Mouse (Mus musculus) activated CD4-positive, CD25-positive, alpha-beta regulatory T cell, adult 4 months (primary cell): ENCODE results near the gene Mcidas. TPM values are rescaled to one million over a fixed set of nuclear protein-coding genes. Genes with fewer than 3 reads are reported as not detected.

Experiments used
- ATAC-seq: one replicate; pipeline ENCODE4 v1.8.0; 2017
- polyA plus RNA-seq, 2 experiments: library from polyadenylated mRNA; unstranded; fragments of 100-300 nt; shearing (Covaris generic); gene quantifications; one replicate each; pipeline ENCODE4 v1.2.1; 2017

Mcidas gene
- under 1 TPM in 1 of 2 experiments, not detected in 1; 0.13 TPM for polyA plus RNA-seq

DNA sequence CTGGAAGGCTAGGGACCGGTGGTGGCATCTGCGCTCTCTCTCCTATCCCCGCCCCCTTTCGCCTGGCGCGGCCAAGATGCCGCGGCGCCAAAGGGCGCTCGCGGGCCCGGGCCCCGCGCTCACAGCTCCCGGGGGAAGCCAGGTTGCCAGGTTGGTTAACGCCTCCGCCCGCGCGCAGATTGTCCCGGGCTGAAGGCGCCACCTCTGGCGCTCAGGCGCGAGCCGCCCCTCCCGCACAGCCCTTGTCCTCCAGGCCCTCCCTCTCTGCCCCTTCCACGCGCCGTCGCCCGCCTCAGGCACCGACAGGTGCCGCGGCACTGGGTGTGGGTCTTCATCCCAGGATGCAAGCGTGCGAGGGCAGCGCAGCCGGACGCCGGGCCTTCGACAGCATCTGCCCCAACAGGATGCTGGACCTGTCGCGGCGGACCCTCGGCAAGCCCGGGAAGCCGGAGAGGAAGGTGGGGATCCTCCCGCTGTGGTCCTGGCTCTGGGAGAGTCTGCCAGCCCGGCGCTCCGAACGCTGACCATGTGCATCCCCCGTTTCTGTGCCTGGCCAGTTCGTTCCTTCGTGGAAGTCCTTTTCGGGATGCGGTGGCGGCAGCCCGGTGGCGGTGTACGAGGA lies at the start of gene Mcidas:
Gene Mcidas, plus strand, starts transcription at position 315 of the 622 bp plus-strand sequence.
- ATAC-seq = peak; percentile 28

DNA sequence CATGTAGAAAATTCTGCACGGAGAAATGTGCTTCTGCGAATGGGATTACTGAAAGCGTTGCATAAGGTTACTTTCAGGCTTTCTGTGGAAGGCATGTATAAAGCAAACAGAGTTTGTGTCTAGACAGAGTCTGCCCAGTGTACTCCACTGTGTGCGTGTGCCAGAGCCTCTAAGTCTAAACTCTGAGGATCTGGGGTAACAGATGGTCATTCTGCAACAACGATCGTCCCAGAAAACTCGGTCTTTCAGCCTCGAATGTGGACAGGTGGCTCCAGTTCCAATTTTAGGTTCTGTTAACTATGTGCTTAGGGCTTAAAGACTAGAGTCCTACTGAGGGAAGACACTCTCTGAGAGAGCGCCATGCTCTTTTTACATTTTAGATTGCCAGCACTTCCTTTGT lies 48.3 kb upstream of the Mcidas start:
- ATAC-seq = no peak

DNA sequence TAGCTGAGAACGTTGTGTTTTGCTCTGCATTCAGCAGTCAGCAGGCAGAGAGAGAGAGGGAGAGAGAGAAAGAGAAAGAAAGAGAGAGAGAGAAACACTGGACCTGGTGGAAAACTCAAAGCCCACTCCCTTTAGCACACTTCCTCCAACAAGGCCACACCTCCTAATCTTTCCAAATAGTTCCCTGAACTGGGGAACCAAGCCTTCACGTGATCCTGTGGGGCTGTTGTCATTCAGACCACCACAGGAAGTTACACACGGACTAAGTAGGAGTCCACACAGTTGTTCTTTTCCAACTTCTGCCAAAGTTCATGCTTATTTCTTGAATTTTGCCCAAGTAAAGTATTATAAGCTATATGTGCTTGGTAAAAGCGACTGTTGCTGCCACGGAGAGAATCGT lies 47.7 kb upstream of the Mcidas start:
- ATAC-seq = no peak

DNA sequence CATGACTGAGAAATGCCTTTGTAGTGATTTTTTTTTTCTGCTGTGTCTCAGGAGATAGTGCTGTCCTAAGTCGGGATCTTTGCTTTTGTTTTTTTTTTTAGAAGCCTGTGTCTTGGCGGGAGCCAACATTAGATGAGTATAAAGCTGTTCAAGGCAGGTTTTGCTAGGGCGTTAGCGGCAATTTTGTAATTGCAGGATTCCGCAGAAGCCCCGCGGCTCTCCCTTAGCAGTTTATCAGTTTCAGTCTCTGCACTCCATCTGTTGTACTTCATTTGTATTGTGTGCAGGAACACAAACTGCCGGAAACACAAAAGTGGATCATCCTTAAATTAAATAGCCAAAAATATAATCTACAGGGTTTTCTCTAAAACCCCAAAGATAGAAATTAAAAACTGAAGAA lies 39.6 kb upstream of the Mcidas start:
- ATAC-seq = no peak

DNA sequence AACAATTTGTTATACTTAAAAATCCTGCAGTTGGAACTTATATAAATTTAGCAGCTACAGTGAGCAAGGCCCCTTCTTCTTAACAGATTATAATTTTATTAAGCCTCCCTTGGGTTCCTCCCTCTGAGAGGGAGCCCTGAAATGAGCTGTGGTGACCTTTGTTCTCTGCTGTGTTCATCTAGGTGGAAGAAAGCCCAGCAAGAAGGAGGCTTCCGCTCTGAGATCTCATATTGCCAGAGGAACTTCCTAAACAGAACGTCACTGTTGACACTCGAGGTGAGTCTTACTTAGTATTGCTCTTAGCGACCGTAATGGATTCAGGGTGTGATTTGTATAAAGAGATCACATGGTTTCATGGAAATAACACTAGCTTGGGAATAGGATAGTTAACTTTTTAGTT lies 30.6 kb upstream of the Mcidas start:
- ATAC-seq = no peak

DNA sequence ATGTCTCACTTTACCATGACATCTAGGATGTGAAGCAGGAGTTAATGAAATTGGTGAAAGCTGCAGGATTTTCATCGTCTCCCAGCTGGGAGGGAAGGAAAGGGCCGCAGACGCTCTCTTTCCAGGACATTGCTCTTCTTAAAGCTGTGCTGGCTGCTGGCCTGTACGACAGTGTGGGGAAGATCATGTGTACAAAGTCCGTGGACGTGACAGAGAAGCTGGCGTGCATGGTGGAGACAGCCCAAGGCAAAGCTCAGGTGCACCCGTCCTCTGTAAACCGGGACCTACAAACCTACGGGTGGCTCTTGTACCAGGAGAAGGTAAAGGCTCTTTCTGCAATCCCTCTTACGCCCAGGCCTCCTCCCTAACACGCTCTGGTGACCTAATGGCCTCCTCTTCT lies 29.2 kb upstream of the Mcidas start:
- ATAC-seq = no peak

DNA sequence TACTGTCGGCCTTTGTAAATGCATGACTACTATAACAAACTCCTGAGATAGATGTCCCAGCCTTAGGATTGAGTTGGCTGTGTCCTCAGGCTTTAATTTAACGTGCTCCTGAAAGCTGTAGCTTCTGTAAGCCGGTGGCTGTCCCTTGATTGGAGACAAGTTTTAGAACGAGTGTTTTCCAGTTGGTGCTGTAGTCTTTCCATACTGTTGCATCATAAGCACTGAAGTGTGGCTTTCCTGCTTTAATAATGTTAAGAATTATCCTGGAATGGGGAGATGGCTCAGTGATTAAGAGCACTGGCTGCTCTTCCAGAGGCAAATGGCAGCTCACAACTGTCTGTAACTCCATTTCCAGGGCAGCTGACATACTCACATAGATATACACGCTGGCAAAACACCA lies 26.4 kb upstream of the Mcidas start:
- no peak for ATAC-seq

DNA sequence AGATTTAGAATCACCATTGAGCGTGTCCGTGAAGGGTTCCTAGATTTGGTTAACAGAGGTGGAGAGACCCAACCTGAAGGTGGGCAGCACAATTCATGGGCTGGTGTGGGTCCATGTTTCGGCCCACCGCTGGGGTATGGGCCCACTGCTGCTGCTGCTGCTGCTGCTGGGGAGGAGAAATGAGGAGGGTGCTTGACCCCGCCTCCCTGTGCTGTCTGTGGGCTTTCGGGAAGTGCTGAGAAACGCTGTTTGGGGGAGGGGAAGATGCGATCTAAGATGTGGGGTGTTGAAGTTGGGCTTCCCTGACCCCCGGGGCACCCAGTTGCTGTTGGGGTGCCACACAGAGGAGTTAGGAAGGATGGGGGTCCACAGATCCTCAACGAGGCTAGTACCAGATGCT lies 16.9 kb upstream of the Mcidas start:
- ATAC-seq = no peak

DNA sequence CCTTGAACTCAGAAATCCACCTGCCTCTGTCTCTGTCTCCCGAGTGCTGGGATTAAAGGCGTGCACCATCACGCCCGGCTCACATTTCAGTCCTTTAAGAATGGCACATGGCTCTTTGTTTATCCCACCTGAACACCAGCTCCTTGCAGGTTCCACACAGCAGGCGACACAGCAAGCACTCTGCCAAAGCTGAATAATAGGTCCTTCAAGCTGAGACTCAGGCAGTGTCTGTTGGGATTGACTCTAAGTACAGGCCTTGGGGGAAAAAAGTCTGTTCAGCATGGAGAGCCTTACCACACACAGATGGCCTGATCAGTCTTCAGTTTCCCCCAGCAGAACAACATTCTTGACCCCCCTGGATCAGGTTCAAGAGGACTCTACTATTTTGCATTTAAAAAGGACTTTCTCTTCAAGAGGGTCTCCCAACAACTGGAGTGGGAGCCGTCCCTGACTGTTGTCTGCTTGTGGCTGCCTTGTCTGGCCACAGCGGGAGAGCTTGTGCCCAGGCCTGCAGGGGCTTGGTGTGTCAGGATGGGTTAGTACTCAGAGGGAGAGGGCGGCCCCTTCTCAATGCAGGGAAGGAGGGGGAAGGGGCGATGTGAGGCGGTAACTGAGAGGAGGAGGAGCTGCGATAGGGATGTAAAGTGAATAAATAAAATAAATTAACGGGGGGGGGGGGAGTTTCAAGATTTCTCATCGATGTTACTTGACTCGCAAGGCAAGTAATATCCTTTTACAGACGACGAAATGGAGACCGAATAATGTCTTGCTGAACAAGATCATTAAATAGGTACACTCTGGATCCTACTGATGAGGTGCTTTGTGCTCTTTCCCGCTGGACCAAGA lies 7.8 kb upstream of the Mcidas start:
- ATAC-seq = no peak

DNA sequence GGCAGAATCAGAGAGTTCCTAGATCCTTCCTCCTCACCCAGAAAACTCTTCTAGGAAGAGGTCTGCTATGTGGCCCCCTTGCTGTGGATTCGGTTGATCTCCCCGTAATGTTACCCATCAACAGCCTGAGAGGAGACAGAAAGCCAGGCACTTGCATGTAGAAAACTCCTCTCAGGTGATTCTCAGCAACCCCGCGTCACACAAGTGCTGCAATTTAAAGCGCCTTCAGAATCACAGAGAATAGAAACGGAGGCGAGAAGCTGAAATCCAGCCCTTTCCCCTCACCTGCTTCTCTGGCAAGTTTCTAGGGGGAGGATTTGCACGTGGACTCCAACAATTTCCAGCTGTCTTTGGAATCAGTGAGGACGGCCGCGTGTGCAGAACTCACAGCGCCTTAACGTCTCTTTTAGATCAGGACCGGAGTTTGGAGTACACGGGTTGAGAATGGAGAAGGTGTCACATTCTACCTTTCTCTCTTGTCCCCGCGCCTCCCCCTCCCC lies 7.1 kb upstream of the Mcidas start:
- no peak for ATAC-seq

DNA sequence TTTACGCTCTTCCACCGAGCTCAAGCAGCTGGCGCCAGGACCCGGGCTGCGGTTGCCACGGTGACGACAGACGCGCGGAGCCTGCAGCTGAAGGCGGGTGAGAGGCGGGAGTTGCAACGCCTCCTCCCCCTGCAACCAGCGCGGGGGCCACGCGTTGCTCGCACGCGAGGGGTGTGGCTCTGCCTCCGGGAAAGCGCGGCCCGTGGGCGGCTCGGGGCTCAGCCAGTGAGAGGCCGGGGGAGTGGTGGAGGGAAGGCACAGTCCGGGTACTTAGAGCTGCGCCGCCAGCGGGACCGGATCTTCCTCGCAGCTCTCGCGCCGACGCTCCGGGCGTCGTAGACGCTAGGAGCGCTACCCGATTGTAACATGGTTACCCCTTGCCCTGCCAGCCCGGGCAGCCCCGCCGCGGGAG lies 6.1 kb upstream of the Mcidas start, which contains the start of gene Ccno:
Gene Ccno, plus strand, starts transcription at position 271 of the 412 bp plus-strand sequence.
- ATAC-seq = peak; percentile 96

DNA sequence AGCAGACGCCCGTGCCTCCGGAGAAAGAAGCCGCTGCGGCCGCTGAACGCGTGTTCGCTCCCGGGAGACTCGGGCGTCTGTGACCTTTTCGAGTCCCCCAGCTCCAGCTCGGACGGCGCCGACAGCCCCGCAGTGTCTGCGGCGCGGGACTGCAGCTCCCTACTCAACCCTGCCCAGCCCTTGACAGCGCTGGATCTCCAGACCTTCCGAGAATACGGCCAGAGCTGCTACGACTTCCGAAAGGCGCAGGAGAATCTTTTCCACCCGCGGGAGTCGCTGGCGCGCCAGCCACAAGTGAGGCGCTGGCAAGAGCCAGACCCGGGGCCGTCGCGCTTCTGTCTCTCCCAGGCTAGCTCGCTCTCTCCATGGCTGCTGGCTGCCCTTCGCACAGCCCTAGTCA lies 5.7 kb upstream of the Mcidas start:
- peak; percentile 2 for ATAC-seq

DNA sequence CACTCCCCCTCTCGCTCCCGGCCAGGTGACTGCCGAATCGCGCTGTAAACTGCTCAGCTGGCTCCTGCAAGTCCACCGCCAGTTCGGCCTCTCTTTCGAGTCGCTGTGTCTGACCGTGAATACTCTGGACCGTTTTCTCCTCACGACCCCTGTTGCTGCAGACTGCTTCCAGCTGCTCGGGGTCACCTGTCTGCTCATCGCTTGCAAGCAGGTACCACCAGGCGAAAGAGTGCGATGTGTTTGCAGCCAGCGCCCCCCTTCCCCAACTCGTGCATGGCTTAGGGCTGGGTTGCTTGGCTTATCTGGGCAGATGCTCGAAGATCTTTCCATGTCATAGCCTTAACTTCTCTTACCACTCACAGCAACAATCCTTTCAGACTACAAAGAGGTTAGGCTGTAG lies 4.8 kb upstream of the Mcidas start:
- ATAC-seq = no peak

DNA sequence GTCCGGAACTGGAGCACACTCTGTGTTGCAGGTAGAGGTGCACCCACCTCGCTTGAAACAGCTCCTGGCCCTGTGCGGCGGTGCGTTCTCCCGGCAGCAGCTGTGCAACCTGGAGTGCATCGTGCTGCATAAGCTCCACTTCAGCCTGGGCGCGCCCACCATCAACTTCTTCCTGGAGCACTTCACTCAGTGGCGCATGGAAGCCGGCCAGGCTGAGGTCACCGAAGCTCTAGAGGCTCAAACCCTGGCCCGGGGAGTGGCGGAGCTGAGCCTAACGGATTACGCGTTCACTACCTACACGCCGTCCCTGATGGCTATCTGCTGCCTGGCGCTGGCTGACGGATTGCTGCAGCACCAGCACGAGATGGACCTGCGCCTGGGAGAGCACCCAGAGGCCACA lies 4.1 kb upstream of the Mcidas start:
- ATAC-seq = no peak

DNA sequence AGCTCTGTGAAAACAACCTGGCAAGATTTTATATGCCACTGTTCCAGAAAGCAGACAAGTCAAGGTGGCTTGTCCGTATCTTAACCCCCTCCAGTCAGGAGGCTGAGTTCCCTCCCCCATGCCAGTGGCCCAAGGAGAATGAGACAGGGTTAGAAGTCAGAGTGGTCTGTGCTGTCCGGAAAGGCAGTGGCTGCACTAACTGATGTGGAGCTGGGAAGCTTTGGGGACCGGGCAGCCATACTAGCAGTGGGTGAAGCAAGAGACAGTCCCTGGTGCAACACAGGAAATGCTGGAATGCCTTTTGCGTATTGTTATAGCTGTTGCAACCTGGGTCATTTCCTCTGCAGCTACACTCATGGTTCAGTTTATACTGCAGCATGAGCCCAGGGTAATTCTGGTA lies 3.3 kb upstream of the Mcidas start:
- ATAC-seq = no peak

DNA sequence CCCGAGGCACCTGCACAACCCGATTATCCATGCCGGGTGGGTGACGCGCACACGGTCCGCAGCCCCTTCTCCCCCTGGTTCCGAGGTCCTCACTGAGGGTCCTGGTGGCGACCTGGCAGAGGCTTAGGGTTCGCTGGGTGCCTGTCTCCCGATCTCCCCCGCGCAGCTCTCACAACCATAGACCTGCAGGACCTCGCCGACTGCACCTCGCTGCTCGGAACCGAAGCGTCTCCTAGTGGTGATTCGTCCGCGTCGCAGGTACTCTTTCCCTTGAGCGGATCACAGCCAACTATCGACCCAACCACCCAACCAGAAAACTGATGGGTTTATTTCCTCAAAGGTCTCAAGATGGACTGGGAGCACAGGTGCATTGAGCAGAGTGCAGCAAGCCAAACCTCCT lies 546 bp downstream of the Mcidas start:
- ATAC-seq = peak; percentile 89

DNA sequence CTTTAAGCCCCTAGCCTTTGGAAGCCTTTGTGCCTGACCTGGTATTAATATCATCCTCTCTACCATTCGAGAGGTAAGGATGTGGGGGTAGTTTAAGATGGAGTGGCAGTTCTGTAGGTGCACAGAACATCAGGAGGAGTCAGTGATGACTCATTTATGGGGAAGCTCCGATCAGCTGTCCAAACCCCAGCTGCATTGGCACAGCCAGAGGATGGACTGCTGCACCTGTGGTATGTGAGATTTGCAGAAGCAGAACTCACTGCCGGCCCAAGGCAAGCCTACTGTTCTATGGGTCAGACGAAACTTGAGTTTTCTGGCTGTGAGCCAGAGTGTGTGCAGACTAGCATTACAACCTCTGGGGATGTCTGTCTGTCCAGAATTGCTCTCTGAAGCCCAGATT lies 2.8 kb downstream of the Mcidas start:
- no peak for ATAC-seq

DNA sequence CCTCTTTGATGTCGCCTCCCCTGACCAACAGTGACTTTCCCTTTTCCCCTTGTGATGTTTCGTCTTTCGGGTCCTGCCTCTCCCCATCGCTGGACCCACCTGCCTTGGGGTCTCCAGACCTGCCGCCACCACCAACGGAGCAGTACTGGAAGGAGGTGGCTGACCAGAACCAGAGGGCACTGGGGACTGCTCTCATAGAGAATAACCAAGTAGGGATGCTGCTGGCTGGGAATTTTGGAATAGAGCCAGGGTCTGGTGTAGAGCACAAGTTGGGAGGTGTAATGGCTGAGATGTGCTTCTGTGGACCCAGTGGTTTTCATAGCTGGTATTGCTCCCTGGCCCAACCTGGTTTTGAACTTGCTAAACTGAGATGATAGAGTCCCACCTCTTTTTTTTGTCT lies 3.7 kb downstream of the Mcidas start:
- ATAC-seq = no peak

DNA sequence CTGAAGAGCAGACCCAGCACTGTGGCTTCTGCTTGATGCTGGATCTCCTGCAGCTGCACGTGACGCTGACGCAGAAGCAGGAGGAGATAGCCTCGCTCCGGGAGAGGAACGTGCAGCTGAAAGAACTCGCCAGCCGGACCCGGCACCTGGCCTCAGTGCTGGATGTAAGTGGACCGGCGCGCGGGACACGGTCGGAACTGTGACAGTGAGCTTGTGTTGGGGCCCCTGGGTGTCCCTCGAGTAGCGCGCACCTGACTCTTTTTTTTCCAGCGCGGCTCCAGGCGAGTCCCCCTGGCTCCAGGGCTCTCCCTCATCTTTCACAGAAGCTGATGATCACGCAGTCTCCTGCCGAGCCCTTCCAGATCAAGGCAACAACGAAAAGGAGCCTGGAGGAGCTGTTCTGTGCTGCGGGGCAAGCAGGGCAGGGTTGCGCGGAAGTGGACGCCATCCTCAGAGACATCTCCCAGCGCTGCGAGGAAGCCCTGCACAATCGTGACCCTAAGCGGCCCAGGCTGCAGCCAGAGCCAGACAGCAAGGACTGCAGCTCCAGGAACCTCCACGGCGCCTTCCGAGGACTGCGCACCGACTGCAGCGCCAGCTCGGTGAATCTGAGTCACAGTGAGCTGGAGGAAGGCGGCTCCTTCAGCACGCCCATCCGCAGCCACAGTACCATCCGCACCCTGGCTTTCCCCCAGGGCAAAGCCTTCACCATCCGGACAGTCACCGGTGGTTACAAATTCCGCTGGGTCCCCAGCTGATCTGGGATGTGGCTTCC lies 5.0 kb downstream of the Mcidas start:
- ATAC-seq = peak; percentile 38

DNA sequence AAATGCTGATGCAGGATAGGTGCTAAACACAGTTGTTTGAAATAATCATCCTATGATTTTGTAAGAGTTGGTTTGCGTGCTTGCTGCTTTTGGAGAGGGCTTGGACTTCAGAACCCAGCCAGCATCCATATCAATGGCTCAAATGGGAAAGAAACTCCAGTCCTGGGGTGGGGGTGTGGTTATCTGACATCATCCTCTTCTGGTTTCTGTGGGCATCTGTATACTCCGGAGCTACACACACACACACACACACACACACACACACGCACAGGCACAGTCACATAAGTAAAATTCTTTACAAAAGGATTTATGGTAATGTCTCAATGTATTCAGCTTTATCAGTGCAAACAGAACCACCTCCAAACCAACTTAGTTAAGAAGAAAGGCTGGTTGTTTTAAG lies 6.4 kb downstream of the Mcidas start:
- ATAC-seq = no peak

DNA sequence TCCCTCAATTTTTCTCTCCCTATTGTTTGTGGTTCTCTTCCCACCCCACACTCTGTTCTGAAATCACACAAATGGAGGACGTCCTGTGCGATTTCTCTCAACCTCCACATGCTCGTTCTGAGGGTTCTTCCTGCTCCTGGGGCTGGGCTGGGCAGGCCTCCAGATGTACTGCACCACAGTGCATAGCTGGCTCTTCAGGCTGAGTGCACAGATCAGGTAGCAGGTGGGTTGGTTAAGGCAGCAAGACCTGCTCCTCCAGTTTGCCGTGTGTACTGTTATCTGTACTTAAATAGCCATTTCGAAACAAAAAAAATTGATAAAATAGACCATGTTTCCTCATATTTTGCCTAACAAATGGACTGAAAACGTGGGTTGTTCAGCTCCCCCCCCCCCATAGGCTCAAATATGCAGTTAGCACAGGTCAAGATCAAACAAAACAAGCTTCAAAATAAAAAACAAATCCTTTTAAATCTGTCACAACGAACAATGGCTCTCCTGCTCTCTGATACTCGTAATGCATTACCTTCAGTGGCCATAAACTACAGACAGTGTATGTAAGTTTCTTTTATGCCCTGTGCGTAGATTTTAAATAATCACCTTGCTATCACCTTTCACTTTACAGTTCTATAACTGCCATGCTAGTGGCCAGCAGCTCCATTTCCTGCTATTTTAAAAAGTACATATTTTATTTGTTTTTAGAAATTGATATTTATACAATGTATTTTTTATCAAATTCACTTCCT lies 7.1 kb downstream of the Mcidas start:
- no peak for ATAC-seq

DNA sequence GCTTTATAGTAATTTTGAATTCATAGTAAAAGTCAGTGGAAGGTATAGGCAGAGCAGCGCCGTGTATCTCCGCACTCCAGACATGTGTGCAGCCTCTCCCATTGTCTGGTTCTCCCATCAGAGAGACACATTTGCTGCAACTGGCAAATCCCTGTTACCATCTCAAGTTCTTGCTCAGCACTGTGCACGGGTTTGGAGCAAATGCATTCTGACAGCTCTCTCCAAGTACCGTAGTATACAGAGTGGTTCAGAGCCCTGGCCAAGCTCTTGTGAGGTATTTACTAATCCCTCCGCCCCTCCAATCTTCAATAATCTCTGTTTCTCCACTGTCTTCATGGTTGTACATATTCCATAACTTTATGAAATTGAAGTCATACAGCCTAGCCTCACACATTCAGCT lies 19.0 kb downstream of the Mcidas start:
- no peak for ATAC-seq
